Mouse (Mus musculus): ENCODE results near the gene Ptpru.

The Ptpru gene

DNA sequence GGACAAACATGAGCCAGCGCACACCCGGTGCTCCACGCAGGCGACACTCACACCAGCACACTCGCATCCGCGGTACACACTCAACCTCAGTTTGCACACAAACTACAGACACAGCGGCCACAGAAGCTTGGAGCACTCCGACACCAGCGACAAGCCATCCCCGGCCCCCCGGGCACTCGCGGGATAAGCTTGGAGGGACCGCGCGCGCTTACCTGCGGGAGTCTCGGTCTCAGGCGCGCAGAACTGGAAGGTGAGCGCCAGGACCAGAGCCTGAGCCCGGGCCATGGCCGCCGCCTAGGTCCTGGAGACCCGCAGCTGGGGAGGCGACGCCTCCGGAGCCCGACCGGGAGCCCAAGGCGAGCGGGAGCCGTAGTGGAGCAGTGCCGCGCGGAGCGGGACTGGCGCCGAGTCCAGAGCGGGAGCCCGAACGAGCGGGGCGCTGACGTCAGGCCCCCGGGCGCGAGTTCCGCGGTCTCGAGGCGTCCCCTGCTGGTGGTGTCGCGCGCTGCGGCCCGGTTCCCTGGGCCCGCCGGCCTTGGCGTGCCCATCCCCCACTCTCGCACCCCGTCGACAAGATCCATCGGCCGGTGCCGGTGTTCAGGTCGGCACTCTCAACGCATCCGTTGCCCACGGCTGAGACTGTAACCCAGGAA is at the start of gene Ptpru:
Ptpru (minus strand) TSS at position 417 of the 653 bp plus-strand sequence.
- peak; percentile 82 for DNase-seq (ENCODE audit: low spot score)

DNA sequence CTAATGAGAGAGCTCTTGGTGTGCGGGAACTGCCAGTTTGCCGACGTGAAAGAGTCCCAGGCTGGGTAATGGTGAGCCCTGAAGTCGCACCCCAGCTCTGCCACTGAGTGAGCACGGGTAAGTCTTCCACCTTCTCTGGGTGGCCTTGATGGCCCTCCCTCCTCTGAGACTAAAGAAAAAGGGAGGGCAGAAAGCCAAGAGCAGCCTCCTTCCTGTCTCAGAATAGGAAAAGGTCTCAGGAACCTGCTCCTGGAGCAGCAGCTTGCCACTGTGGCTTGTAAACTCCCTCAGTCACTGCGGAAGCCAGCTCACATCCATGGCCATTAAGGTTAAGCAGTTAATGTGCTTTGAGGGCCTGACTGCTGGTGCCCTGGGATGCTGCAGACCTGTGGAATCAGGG is 47.3 kb upstream of the Ptpru start:
- DNase-seq (ENCODE audit: low spot score): no peak

DNA sequence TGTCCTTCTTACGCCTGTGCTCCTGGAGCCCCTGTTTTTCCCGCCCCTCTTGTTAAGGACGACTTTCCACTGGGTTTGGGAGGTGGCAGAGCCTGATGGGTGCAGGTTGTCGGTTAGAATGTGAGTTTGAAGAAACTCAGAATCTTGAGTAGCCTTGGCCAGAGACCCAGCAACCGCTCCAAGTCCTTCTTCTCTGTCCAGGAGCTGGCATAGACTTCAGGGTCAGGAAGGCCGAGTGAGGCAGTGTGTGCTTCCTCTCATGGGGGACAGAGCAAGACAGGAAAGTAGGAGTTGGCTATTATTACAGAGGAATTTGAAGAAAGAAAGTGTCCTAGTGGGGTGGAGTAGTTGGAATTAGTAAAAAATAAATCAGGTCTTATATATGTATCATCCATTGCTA is 45.5 kb upstream of the Ptpru start:
- DNase-seq (ENCODE audit: low spot score): no peak

DNA sequence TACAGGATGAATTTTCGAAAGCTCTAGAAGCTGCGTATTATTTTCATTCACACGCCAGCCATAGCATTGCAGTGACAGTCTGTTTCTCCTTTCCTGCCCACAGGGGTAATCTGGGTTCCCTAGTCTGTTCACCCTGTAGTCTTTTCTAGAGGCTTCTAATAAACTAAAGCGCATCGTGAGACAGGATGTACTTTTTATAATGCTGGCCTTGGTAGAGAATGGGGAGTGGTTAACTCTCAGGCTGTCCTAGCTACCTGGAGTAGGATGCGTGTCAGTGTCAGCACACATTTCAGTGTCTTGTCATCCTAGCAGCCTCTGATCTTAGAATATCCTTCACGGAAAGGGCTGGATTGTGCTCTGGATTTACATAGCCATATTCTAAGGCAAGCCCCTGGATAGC is 43.2 kb upstream of the Ptpru start:
- DNase-seq (ENCODE audit: low spot score): no peak

DNA sequence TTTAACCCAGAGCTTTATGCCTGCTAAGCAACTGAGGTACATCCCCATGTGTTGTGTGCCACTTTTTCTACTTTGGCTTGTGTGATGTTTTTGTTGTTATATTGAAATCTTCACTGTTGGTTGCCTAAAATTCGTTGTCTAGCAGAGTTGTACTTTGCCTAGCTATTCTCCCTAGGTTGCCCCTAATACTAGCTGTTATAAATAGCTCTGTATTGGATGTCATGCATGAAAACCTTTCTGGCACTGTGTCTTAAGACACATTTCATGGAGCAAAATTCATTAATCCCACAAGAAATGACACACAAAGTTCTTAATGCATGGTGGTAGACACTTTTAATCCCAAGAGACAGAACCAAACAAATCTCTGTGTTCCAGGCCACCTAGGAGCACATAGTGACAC is 41.6 kb upstream of the Ptpru start:
- no peak for DNase-seq (ENCODE audit: low spot score)

DNA sequence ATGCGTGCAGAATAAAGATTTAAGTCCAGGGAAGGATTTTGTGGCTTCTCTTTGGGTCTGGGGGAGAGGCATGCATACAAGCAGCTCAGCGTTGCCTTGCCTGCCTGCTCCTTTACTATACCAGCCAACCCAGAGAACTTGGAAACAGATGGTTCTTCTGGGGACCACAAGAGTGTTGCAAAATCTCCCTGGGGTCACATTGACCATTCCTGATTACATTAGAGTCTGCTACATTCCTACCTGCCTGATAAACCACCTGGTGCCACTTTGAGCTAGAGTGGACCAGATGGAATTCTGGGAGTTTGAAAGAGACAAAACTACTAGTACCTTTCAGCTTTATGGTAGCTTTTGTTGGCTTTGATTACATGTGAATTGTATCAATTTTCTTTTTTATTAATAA is 38.7 kb upstream of the Ptpru start:
- no peak for DNase-seq (ENCODE audit: low spot score)

DNA sequence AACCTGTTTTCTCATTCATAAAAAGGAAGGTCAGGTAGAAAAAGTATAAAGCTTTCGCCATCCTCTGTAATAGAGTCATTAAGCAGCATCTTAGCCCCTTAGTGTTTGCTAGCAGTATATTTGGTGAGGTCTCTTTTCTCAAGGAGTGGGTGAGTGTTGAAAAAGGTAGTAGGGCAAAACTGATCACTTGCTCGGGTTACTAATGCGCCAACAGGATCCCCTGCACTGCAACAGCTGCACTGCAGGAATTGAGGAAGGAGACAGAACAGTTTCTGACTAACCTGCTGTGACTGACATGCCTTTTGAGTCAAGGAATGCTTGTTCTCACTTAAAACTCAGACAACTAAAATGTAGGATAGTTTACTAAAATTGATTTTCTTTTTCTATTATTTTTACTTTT is 37.2 kb upstream of the Ptpru start:
- DNase-seq (ENCODE audit: low spot score): no peak

DNA sequence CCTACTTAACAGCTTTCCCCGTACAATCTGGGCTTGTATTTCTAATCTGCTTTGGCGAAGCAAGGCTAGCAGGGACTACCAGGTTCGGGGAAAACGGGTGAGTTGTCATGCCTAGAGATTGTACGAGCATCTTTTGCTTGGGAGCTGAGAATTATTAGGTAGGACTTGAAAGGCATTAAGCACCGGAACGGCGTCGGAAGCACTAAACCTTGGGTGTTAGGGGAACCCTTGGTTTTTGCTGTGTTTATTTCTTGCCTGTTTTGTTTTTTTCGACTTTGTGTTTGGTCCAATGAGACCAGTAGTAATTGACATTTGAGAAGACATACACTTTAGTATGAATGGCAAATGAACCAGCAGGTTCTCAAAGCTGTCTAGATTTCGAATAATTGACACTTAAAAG is 36.5 kb upstream of the Ptpru start:
- no peak for DNase-seq (ENCODE audit: low spot score)

DNA sequence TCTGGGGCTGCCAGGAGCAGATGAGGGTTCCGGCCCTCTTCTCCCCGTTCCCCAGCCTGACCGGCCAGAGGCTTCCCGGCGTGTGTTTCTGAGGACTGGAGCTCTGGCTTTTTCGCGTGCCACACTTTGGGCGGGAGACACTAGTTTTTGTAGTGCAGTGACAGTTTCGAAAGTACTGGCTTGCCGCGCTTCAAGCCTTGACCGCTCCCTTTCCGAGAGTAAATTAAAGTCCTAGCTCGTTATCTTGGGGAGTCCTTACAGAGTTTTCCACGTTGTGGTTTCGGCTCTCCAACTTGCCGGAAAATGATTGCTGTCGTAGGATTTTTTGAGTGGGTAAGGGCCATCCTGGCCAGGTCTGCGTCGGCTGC is 36.1 kb upstream of the Ptpru start:
- no peak for DNase-seq (ENCODE audit: low spot score)

DNA sequence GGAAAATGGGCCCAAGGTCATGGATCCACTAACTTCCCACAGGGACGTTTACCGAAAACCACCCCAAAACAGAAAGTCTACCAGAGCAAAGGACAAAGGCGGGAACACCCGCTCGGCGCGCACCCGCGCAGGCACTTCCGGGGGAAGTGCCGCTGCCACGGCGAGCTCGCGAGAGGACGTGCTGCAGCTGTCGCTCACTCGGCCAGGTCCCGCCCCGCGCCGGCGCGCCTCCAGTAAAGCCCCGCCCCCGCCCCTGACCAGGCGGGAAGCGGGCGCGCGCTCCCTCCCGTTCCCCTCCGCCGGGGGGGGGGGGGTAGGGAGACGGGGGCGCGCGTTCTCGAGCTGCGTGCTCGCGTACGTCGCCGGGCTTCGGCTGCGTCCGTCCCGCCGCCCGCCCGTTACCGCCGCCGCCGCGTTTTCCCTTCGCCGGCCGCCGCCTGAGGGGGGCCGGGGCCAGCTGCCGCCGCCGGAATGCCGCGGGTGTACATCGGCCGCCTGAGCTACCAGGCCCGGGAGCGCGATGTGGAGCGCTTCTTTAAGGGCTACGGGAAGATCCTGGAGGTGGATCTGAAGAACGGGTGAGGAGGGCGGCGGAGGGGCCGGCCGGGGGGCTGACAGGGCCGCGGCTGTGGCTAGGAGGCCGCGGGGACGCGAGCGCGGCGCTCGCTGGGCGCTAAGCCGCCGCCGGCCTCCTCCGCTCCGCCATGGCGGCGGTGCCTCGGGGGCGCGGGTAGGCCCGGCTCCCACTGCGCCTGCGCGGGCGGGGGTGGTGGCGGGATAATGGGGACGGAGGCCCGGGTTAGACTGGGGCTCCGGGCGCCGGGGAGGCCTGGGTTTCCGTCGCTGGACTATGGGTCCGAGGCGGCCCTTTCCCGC is 35.4 kb upstream of the Ptpru start, which contains the start of gene Srsf4:
Srsf4 (plus strand) TSS at position 325 of the 876 bp plus-strand sequence.
- DNase-seq (ENCODE audit: low spot score): peak; percentile 95

DNA sequence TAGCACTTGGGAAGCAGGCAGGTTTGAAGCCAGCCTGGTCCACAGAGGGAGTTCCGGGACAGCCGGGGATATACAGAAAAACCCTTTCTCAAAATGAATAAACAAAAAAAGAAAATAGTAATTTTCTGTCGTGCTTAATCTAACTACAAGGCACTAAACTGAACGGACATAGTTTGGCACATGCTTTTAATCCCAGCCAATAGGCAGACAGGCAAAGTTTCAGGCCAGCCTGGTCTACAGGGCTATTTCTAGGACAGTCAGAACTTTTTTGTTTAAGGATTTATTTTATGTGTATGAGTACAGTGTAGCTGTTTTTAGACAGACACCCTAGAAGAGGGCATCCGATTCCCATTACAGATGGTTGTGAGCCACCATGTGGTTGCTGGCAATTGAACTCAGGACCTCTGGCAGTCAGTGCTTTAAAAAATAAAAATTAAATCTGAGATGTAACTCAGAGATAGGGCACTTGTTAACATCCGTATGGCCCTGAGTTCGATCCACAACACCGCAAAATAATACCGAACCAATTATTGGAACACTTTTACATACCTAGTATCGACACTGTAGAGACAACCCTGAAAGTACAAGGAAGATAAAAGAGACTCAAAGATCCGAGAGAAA is 34.7 kb upstream of the Ptpru start:
- DNase-seq (ENCODE audit: low spot score): no peak

DNA sequence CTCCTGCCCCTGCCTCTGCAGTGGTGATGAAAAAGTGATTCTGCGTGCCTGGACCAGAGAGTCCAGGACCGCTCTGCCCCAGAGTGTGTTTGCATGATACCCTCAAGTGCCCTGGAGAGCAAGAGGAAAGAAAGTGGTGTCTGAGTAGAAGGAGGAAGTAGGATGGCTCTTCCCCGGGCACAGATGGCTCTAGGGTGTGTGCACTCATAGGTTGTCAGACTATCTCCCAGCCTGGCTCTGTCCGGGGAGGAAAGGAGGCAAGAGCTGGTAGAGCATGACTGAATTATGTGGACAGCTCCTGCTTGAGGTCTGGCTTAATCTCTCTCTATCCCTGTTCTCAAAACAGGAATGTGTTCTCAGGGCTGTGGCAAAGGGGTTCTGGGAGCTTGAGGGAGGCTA is 23.3 kb upstream of the Ptpru start:
- DNase-seq (ENCODE audit: low spot score): no peak

DNA sequence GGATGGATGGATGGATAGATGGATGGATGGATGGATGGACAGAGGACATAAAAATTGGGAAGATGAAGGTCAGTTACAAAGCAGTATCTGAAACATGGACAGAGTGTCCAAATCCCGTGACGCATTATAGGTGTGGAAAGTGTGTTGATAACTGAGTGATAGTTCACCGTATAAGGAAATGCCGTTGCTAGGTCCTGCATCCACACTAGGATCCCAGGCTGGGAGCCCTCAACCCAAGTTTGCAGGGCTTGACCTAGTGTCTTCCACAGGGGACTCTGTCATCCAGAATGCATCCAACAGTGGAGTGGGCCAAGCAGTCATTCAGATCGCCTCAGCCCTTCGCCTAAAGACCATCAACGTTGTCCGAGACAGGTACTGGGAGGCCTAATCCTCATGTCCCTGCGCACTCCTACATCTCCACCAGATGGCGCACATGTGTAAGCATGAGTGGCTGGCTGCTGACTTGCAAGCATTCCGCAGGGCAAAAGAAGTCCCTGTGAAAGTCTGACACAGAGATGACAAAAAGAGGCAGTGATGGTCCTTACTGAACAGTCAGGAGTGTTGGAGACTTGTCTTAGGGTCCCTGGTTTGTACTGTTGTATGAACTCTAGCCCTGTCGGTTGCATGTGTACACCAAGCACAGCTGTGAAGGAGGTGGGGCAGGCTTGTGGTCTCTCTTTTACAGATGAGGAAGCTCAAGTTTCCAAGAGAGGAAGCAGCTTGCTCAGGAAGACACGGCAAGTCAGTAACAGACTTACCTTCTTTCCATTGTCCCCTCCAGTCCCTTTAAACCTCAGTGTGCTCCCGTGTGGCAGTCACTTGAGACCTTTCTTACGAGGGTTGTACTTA is 22.6 kb upstream of the Ptpru start:
- DNase-seq (ENCODE audit: low spot score): peak; percentile 75

DNA sequence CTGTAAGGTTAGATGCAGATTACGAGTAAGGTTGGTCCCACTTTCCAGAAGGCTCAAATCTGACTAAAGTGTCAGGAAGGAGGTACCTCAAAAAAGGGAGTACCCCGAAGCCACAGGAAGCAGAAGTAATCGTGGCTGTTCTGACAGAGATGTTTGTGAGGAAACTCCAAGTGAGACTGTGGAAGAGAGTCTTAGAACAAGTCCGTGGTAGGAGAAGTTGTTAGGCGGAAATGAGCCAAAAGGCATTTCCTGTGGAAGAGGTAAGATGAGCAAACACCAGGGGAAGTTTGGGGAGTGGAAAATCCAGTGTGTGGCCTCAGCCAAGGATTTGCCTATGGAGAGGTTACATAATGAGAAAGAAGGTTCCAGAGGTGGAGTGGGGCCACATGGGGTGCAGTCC is 16.9 kb upstream of the Ptpru start:
- DNase-seq (ENCODE audit: low spot score): no peak

DNA sequence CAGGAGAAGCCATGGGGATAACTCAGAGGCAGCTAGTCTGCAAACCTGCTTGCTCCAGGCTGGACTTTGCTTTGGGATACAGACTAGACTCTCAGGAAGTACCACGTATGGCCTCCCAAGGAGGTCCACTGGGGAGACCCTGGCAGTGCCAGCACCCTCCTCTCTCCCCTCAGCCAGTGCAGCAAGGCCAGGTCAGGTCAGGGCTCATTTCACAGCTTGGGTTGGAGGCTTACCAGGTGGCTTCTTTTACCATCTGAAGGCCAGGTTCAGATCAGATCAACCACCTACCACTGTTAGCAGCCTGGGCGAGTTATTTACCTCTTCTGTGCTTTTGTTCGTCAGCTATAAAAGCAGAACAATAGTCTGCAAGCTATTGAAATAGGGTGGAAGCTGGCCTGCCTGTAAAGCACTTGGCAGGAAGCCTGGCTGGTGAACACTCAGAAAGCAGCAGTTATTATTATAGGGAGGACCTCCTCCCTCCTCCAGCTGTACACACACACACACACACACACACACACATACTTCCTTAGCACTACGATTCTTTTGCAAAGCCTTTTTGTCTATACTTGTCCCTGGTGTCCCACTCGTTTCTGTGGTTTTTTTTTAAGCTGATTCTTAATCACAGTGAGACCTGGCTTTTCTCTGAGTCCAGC is 12.0 kb upstream of the Ptpru start:
- no peak for DNase-seq (ENCODE audit: low spot score)

DNA sequence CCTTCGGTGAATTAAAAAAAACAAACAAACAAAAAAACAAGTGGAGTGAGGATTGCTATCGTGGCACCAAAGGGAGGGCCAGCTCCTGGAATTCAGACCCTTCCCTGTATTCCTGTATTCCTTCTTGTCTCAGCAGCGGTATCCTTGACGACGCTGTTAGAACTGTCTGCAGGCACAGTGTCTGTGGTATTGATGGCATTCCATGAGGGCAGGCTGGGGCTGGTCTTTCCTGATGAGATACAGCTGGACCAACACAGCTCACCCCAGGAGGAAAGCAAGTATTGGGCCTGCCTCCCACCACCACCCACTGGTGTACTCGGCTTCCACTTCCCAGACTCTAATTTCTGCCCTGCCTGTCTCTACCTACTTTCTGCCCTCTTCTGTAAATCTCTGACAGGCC is 10.0 kb upstream of the Ptpru start:
- no peak for DNase-seq (ENCODE audit: low spot score)

DNA sequence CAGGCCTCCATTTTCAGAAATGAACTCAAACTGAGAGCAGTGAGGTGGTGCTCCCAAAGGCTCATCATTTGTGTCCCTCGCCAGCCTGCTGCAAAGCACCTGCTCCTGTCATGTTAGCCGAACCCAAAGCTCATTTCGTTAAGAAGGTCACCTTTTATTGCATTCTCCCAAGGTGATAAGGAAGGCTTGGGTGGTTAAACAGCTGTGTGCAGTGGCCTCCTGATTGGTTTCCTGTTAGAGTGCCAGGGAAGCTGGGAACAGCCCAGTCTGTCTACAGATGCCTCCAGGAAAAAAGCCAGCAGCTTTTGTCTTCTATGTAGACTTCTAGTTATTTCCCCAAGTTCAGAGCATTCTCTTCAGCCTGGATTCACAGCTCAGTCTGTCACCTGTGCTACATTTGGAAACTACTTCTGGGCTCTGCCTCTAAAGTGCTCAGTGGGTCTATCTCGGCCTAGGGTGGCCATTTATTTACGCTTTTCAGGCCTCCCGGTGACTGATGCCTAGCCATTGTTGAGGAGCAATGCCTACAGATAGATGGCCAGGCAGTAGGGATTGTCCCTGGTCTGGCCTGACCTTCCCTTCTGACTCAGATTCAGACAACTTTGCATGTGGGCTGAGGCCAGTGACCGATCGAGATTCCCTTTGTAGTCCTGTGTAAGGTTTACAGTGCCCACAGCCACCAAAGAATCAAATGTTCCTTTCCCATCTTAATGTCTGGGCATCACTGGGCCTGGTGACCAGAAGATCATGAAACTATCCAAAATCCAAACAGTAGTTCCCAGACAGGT is 8.1 kb upstream of the Ptpru start:
- DNase-seq (ENCODE audit: low spot score): no peak

DNA sequence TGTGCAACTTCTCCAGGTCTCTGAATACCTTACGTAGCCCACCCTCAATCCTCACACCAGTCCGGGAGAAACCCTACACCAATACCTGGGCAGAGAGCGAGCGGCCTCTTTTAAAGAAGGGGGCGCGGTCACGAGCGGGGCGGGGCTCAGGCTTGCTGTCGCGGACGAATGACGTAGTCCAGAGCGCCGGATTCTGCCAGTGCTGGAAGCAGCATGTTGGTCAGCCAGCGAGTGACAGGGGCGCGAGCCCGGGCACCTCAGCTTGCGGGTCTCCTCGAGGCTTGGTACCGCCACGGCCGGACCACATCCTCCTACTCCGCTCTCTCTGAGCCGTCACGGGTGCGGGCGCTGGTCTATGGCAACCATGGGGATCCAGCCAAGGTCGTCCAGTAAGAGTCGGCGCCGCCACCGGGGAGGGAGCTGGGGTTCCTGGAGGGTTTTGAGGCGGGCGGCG is 5.2 kb upstream of the Ptpru start, which contains the start of gene Mecr:
Mecr (plus strand) TSS at position 181 of the 454 bp plus-strand sequence.
- peak; percentile 91 for DNase-seq (ENCODE audit: low spot score)

DNA sequence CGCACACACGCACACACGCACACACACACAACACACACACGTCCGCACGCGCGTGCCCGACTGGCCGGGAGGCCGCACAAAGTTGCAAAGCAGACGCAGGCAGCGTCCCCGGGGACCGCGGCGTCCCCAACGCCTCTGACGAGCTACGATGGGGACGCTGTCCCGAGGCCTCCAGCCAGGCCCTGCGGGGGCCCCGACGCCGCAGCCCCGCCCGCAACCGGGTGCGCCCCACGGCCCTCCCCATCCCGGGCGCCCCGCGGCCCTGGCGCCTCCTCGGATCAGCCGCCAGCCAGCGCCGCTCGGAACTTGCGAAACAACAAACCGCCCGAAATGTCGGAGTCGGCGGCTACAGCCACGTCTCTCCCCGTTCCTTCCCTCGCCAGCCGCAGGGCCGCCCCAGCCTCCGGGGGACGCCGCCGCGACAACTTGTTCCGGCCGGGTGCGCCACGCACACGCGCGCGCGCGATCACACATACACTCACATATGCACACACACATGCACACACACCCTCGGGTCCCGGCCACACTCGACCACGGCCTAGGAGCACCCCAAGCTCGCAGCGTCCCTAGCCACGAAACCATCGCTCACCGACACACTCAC is 1.1 kb downstream of the Ptpru start:
- DNase-seq (ENCODE audit: low spot score): peak; percentile 27

DNA sequence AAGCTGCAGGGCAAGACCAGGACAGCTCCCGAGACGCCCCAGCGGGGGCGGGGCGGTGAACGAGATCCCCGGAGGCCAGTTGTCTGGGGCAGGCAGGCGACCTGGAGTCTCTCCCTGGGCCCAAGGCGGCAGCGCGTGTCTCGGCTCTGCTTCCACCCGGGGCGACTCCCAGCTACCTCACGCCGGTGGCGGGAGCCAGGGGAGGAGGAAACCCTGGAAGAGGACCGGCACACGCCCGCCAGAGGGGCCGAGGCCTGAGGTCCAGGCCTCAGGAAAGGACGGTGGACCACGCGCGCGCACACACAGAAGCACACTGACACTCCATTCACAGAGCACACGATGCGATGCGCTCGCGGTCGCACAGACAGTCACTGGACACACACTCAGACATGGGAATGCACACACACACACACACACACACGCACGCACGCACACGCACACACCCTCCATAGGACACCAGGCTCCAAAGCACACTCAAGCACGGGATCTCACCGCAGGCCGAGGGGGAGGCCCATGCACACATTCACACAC is 1.7 kb downstream of the Ptpru start:
- no peak for DNase-seq (ENCODE audit: low spot score)
